ENCODE assay signal across 22 mouse cellular contexts in the genomic region with DNA sequence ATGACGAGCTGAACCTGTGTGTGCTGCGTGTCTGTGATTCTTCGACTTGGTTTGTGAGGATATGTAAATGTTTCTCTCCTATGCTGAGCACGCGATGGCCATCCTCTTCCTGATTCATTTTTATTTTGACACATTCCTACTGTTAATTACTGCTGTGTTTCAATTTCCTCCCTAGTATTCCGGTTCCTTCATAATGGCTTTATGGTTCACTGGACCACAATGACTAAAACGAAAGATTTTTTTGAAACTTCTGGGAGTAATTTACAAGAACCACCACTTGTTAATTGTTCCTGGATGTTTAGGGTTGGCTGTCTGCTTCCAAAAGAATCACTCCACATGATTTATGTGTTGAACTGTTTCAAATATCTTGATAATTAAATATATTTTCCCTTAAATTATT.
DNase-seq lines count a peak whose midpoint lies in the region; ATAC-seq lines count a peak whose summit lies in the region.
"Had no signal": no experiment of that assay in that cellular context is flagged by ENCODE, and none has a peak within 500 bp of the region (broad histone marks: within the 10 kb centered on the region; RNA-seq: fewer than 3 reads in every experiment).

No protein-coding gene starts in this region.

- H3K4me2 ChIP-seq in midbrain, embryonic 14.5 days (ENCODE audit: low read length) = no peak overlapping the region
- no peak overlapping the region for H3K4me2 ChIP-seq in midbrain, embryonic 15.5 days
- H3K4me2 ChIP-seq: embryonic facial prominence, embryonic 12.5 days; forebrain, embryonic 13.5 days; forebrain, embryonic 15.5 days had no signal

- H3K27me3 ChIP-seq in midbrain, embryonic 14.5 days (ENCODE audit: control insufficient read depth, insufficient read depth, low read length) = no peaks in the 10 kb centered on the region
- no peaks in the 10 kb centered on the region for H3K27me3 ChIP-seq in midbrain, embryonic 15.5 days (replicated peaks)
- H3K27me3 ChIP-seq: embryonic facial prominence, embryonic 12.5 days; forebrain, embryonic 15.5 days had no signal

- H3K9ac ChIP-seq in midbrain, embryonic 14.5 days (replicated peaks; ENCODE audit: low read length) = no peak overlapping the region
- H3K9ac ChIP-seq in midbrain, embryonic 15.5 days = no peak overlapping the region
- H3K9ac ChIP-seq: embryonic facial prominence, embryonic 12.5 days; forebrain, embryonic 13.5 days; forebrain, embryonic 15.5 days had no signal

- no peaks in the 10 kb centered on the region for H3K4me1 ChIP-seq in midbrain, embryonic 14.5 days (ENCODE audit: control insufficient read depth, insufficient read depth, low read length)
- no peaks in the 10 kb centered on the region for H3K4me1 ChIP-seq in midbrain, embryonic 15.5 days
- H3K4me1 ChIP-seq: embryonic facial prominence, embryonic 10.5 days; embryonic facial prominence, embryonic 12.5 days; forebrain, embryonic 13.5 days; forebrain, embryonic 15.5 days had no signal

- H3K27ac ChIP-seq in midbrain, embryonic 14.5 days (replicated peaks; ENCODE audit: low read depth, low read length) = no peak overlapping the region
- H3K27ac ChIP-seq in midbrain, embryonic 15.5 days = no peak overlapping the region
- H3K27ac ChIP-seq: embryonic facial prominence, embryonic 10.5 days; embryonic facial prominence, embryonic 12.5 days; forebrain, embryonic 13.5 days; forebrain, embryonic 15.5 days had no signal

- no peak for ATAC-seq in midbrain, embryonic 14.5 days (ENCODE audit: low FRiP score, low TSS enrichment)
- ATAC-seq in midbrain, embryonic 15.5 days (replicated peaks) = no peak
- ATAC-seq: CD4-positive, CD25-positive, alpha-beta regulatory T cell, adult 4 months; forebrain, embryonic 13.5 days; forebrain, embryonic 15.5 days had no signal

- H3K36me3 ChIP-seq in midbrain, embryonic 14.5 days (ENCODE audit: control insufficient read depth, insufficient read depth, low read length) = no peaks in the 10 kb centered on the region
- no peaks in the 10 kb centered on the region for H3K36me3 ChIP-seq in midbrain, embryonic 15.5 days (replicated peaks)
- H3K36me3 ChIP-seq: embryonic facial prominence, embryonic 10.5 days; embryonic facial prominence, embryonic 12.5 days; forebrain, embryonic 15.5 days; G1E had no signal

- WGBS in midbrain, embryonic 14.5 days = 66% methylated on average over 7 of the region's 7 CpGs
- WGBS in midbrain, embryonic 15.5 days = 58% methylated on average over 7 of the region's 7 CpGs

- peak; percentile 21 for DNase-seq in heart, adult 11 months
- DNase-seq in heart, adult 8-10 months (ENCODE audit: low spot score) = no peak
- DNase-seq in midbrain, embryonic 14.5 days = peak; percentile 24
- DNase-seq in retina, embryonic 14.5 days (ENCODE audit: low spot score) = peak; percentile 38
- no peak for DNase-seq in gastrocnemius, adult 8-10 months (ENCODE audit: low spot score in 2 of 2)
- DNase-seq in cerebellum, adult 9-10 months = no peak
- DNase-seq: adrenal gland, adult 2 months; adrenal gland, postnatal 10 days; adrenal gland, postnatal 25 days; B cell, adult 2 months; cerebellum, adult 11 months; cerebellum, adult 18-20 months; cerebellum, adult 8-10 months; cerebellum, postnatal 10 days; cerebellum, postnatal 25 days had no signal

- no peak overlapping the region for H3K4me3 ChIP-seq in midbrain, embryonic 14.5 days (replicated peaks; ENCODE audit: low read depth, low read length)
- no peak overlapping the region for H3K4me3 ChIP-seq in midbrain, embryonic 15.5 days
- H3K4me3 ChIP-seq: embryonic facial prominence, embryonic 10.5 days; embryonic facial prominence, embryonic 12.5 days; forebrain, embryonic 13.5 days; forebrain, embryonic 15.5 days had no signal

- H3K9me3 ChIP-seq in midbrain, embryonic 14.5 days (ENCODE audit: control insufficient read depth, low read length) = no peaks in the 10 kb centered on the region
- no peaks in the 10 kb centered on the region for H3K9me3 ChIP-seq in midbrain, embryonic 15.5 days
- H3K9me3 ChIP-seq: embryonic facial prominence, embryonic 10.5 days; embryonic facial prominence, embryonic 12.5 days; forebrain, embryonic 13.5 days; forebrain, embryonic 15.5 days had no signal

Comparison
In these comparisons a context has a peak if more than half of its experiments do, and no peak if none do; other contexts are left out.
1. DNase-seq: peak in heart, adult 11 months (single experiment), midbrain, embryonic 14.5 days (single experiment) and retina, embryonic 14.5 days (single experiment); none in heart, adult 8-10 months (single experiment), gastrocnemius, adult 8-10 months (0 of 2) and cerebellum, adult 9-10 months (single experiment).